8 mouse cellular contexts compared by ENCODE assay signal in the genomic region with DNA sequence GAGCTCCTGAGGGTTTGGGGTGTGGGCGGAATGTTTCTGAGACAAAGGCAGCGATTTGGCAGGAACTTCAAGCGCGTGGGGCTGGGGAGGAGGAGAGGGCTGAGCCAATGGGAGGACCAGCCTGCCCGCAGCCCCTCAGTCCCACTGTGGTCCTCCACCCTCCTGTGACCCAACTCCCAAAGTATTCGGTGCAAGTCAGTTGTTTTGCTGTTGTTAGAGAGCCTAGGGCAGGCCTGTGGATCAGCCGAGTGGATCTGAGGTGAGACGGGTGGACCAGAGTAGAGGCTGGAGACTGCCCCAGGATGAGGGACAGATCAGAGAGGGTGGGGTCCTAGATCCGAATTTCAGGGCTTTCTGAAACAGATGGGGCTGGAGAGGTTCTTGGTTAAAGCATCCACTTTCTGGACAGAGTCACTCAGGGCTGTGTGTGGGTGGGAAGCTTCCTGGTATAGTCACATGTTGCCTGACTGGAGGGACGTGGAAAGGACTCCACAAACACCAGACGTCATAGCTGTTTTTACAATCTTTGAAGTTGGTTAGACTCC.
A peak's percentile ranks its signal among the peaks of the same experiment; 100 is the strongest.
DNase-seq lines count a peak whose midpoint lies in the region; ATAC-seq lines count a peak whose summit lies in the region.

No protein-coding gene starts in this region.

- 13% methylated on average over 11 of the region's 11 CpGs for WGBS in embryonic facial prominence, embryonic 13.5 days

- peak overlapping the region; percentile 68 for H3K4me2 ChIP-seq in embryonic facial prominence, embryonic 13.5 days

- H3K27ac ChIP-seq in embryonic facial prominence, embryonic 13.5 days, result peak overlapping the region; percentile 89

- peak; percentile 59 to 77 for DNase-seq in adrenal gland, adult (ENCODE audit: inconsistent age in 2 of 2, low spot score in 1 of 2)
- DNase-seq in adrenal gland, postnatal 4 days (ENCODE audit: low spot score in 2 of 2), result no peak
- DNase-seq in heart, adult 18-20 months, result peak; percentile 85 to 91
- peak; percentile 44 for DNase-seq in kidney, adult 11 months
- DNase-seq in left cerebral cortex, postnatal 36 days (ENCODE audit: low spot score in 2 of 2), result peak; percentile 72 to 79
- DNase-seq in right cerebral cortex, postnatal 25 days, result peak; percentile 81

- intact Hi-C loops in left cerebral cortex, postnatal 36 days (cut with DNase I), result loop anchor here (1.0 to 5.0 kb wide), 2 partner anchors 59 to 197 kb away; a partner anchor contains a TSS

- peak overlapping the region; percentile 64 for H3K9ac ChIP-seq in embryonic facial prominence, embryonic 13.5 days

- H3K9me3 ChIP-seq in embryonic facial prominence, embryonic 13.5 days, result no peaks in the 10 kb centered on the region

- no peaks in the 10 kb centered on the region for H3K36me3 ChIP-seq in embryonic facial prominence, embryonic 13.5 days

- peaks cover 21% of the 10 kb centered on the region for H3K4me1 ChIP-seq in embryonic facial prominence, embryonic 13.5 days

- H3K4me3 ChIP-seq in embryonic facial prominence, embryonic 13.5 days, result peak overlapping the region; percentile 41

- H3K27me3 ChIP-seq in embryonic facial prominence, embryonic 13.5 days, result no peaks in the 10 kb centered on the region

- peak; percentile 82 for ATAC-seq in embryonic facial prominence, embryonic 13.5 days (ENCODE audit: insufficient number of reproducible peaks, insufficient read depth, low FRiP score, low TSS enrichment, low read depth)
- ATAC-seq in megakaryocyte-erythroid progenitor cell, adult 5-6 weeks (replicated peaks; ENCODE audit: low FRiP score, low TSS enrichment, poor library complexity, severe bottlenecking), result peak; percentile 40

Comparison
In these comparisons a context has a peak if more than half of its experiments do, and no peak if none do; other contexts are left out.
1. DNase-seq: peak in adrenal gland, adult (2 of 2), heart, adult 18-20 months (2 of 2), kidney, adult 11 months (single experiment), left cerebral cortex, postnatal 36 days (2 of 2) and right cerebral cortex, postnatal 25 days (single experiment); none in adrenal gland, postnatal 4 days (0 of 2).